ENCODE assay signal across 8 mouse cellular contexts in genomic region chr17:73770964-73771363, GRCm38 (mm10). TPM values are rescaled to one million over a fixed set of nuclear protein-coding genes. Genes with fewer than 3 reads are reported as not detected.
DNase-seq lines count a peak whose midpoint lies in the region; ATAC-seq and TF ChIP-seq lines count a peak whose summit lies in the region.

No protein-coding gene starts in this region.

- H3K27me3 ChIP-seq in lung, embryonic 14.5 days (ENCODE audit: insufficient read depth, low read length): no peaks in the 10 kb centered on the region
- no peaks in the 10 kb centered on the region for H3K27me3 ChIP-seq in forebrain, embryonic 12.5 days
- no peaks in the 10 kb centered on the region for H3K27me3 ChIP-seq in kidney, adult 2 months (replicated peaks; ENCODE audit: control insufficient read depth, insufficient read depth, low read length)

- TF ChIP-seq POLR2A in kidney, adult 2 months (IDR thresholded peaks at IDR 0.05; ENCODE audit: low read depth, low read length): no peak

- 5% methylated on average over 8 of the region's 8 CpGs for WGBS in lung, embryonic 14.5 days
- 32% methylated on average over 8 of the region's 8 CpGs for WGBS in forebrain, embryonic 12.5 days
- WGBS in kidney, adult 2 months: 43% methylated on average over 8 of the region's 8 CpGs

- DNase-seq in lung, embryonic 14.5 days: peak; percentile 71
- no peak for DNase-seq in lung, postnatal 36 days
- peak; percentile 80 for DNase-seq in kidney, adult 2 months
- DNase-seq in lung, postnatal 10 days: peak; percentile 55
- no peak for DNase-seq in MN1 (ENCODE audit: low spot score)
- no peak for DNase-seq in spleen, adult 12 weeks (ENCODE audit: low spot score)

- H3K9me3 ChIP-seq in lung, embryonic 14.5 days (ENCODE audit: low read depth, low read length): no peaks in the 10 kb centered on the region
- no peaks in the 10 kb centered on the region for H3K9me3 ChIP-seq in forebrain, embryonic 12.5 days

- no peaks in the 10 kb centered on the region; the same call in 1 of the 2 replicates for H3K4me1 ChIP-seq in lung, embryonic 14.5 days (ENCODE audit: insufficient read depth)
- peaks cover 8% of the 10 kb centered on the region; the same call in 1 of the 2 replicates for H3K4me1 ChIP-seq in forebrain, embryonic 12.5 days
- H3K4me1 ChIP-seq in kidney, adult 2 months (ENCODE audit: control insufficient read depth, insufficient read depth, low read length): no peaks in the 10 kb centered on the region

- H3K4me3 ChIP-seq in lung, embryonic 14.5 days (ENCODE audit: low read depth, low read length): no peak overlapping the region
- no peak overlapping the region for H3K4me3 ChIP-seq in forebrain, embryonic 12.5 days (replicated peaks)
- no peak overlapping the region for H3K4me3 ChIP-seq in kidney, adult 2 months (ENCODE audit: insufficient read depth, low read depth, low read length)

- H3K27ac ChIP-seq in lung, embryonic 14.5 days (ENCODE audit: low read depth): no peak overlapping the region
- no peak overlapping the region for H3K27ac ChIP-seq in forebrain, embryonic 12.5 days
- H3K27ac ChIP-seq in kidney, adult 2 months (ENCODE audit: insufficient read depth, low read depth, low read length): no peak overlapping the region

- no peak overlapping the region for H3K4me2 ChIP-seq in lung, embryonic 14.5 days
- H3K4me2 ChIP-seq in forebrain, embryonic 12.5 days: no peak overlapping the region

- H3K36me3 ChIP-seq in lung, embryonic 14.5 days (ENCODE audit: insufficient read depth): no peaks in the 10 kb centered on the region
- no peaks in the 10 kb centered on the region for H3K36me3 ChIP-seq in forebrain, embryonic 12.5 days (replicated peaks)
- no peaks in the 10 kb centered on the region for H3K36me3 ChIP-seq in kidney, adult 2 months (ENCODE audit: control insufficient read depth, insufficient read depth, low read length)

- H3K9ac ChIP-seq in lung, embryonic 14.5 days: no peak overlapping the region
- no peak overlapping the region for H3K9ac ChIP-seq in forebrain, embryonic 12.5 days

- ATAC-seq in lung, embryonic 14.5 days (ENCODE audit: insufficient read depth): peak; percentile 83
- peak; percentile 64; the same call in 1 of the 2 replicates for ATAC-seq in forebrain, embryonic 12.5 days (ENCODE audit: low FRiP score)
- no peak for ATAC-seq in granulocyte monocyte progenitor cell, adult 5-6 weeks (replicated peaks; ENCODE audit: poor library complexity, severe bottlenecking)

- peak; percentile 14; the same call in 1 of the 2 replicates for TF ChIP-seq CTCF in lung, embryonic 14.5 days (IDR thresholded peaks at IDR 0.05; ENCODE audit: low read depth)
- TF ChIP-seq CTCF in kidney, adult 2 months (conservative IDR thresholded peaks at IDR 0.05; ENCODE audit: insufficient read depth, insufficient read length, low read depth, low read length): no peak

RNA-seq across cellular contexts. Expression of gene Ehd3, which starts 33.0 kb away (rescaled TPM):
- 12.0 and 13.4 TPM in 2 replicates for polyA plus RNA-seq in lung, embryonic 14.5 days (2014; fragmentation: Nextera tagmentation; extraction: Ambion mirVana)
- polyA plus RNA-seq in forebrain, embryonic 12.5 days (2016; fragmentation: Nextera tagmentation; extraction: Ambion mirVana): 8.3 and 9.2 TPM in 2 replicates
- polyA plus RNA-seq in kidney, adult 2 months (2012; rRNA removed): 39.0 and 42.9 TPM in 2 replicates
- total RNA-seq in granulocyte monocyte progenitor cell, adult 5-6 weeks (2014; fragmentation: Nextera tagmentation): 0.26 TPM in 1 of 2 replicates, not detected in the other
- total RNA-seq in granulocyte monocyte progenitor cell, adult 5-6 weeks (2017): 0.31 and 0.43 TPM in 2 replicates

Comparison
In these comparisons a context has a peak if more than half of its experiments do, and no peak if none do; other contexts are left out.
1. DNase-seq: peak in lung, embryonic 14.5 days (single experiment), kidney, adult 2 months (single experiment) and lung, postnatal 10 days (single experiment); none in lung, postnatal 36 days (single experiment), MN1 (single experiment) and spleen, adult 12 weeks (single experiment).